Mouse (Mus musculus) embryonic facial prominence, embryonic 12.5 days (tissue): Measurements from ENCODE around the gene Ptprt. TPM values are rescaled to one million over a fixed set of nuclear protein-coding genes. Genes with fewer than 3 reads are reported as not detected.

ENCODE experiments used
- ATAC-seq: fragments of 200-750 bp; cut with Nextera tagmentation; 2 replicates; pipeline ENCODE4 v1.8.0; 2017; ENCODE audit not compliant: insufficient number of reproducible peaks, insufficient read depth, low FRiP score, low TSS enrichment
- H3K27ac ChIP-seq: fragments of 300-500 bp; sonication (generic); 2 replicates; pipeline ENCODE4 v1.5.1; 2016; ENCODE audit warnings: mild to moderate bottlenecking
- H3K27me3 ChIP-seq: fragments of 300-500 bp; sonication (generic); 2 replicates; pipeline ENCODE4 v1.6.1; 2016; ENCODE audit warnings: mild to moderate bottlenecking, moderate library complexity
- H3K36me3 ChIP-seq: fragments of 300-500 bp; sonication (generic); 2 replicates; pipeline ENCODE4 v1.6.1; 2016; ENCODE audit warnings: mild to moderate bottlenecking
- H3K4me1 ChIP-seq: fragments of 300-500 bp; sonication (generic); 2 replicates; pipeline ENCODE4 v1.6.1; 2016
- H3K4me2 ChIP-seq: fragments of 300-500 bp; sonication (generic); replicated peaks from 2 replicates; pipeline ENCODE4 v1.6.1; 2016; ENCODE audit warnings: mild to moderate bottlenecking, moderate library complexity
- H3K4me3 ChIP-seq: fragments of 300-500 bp; sonication (generic); 2 replicates; pipeline ENCODE4 v1.5.1; 2016; ENCODE audit warnings: mild to moderate bottlenecking
- H3K9ac ChIP-seq: fragments of 300-500 bp; sonication (generic); 2 replicates; pipeline ENCODE4 v1.6.1; 2016; ENCODE audit warnings: mild to moderate bottlenecking, moderate library complexity
- H3K9me3 ChIP-seq: fragments of 300-500 bp; sonication (generic); 2 replicates; pipeline ENCODE4 v1.6.1; 2016; ENCODE audit warnings: mild to moderate bottlenecking, moderate library complexity
- WGBS: fragments of 180-500 bp; shearing (Covaris S2); methylation state at CpG from one replicate; pipeline ENCODE4 v1.1.7; 2016; 5-methylcytosine and 5-hydroxymethylcytosine counted together
- polyA plus RNA-seq: library from polyadenylated mRNA; unstranded; fragments of >200 nt; fragmentation: Nextera tagmentation; extraction: Ambion mirVana; gene quantifications from 2 replicates; pipeline ENCODE4 v1.2.1, GENCODE M21; 2016

The Ptprt gene
- polyA plus RNA-seq, 1 experiment from 2014 or later: 1.3 TPM

DNA sequence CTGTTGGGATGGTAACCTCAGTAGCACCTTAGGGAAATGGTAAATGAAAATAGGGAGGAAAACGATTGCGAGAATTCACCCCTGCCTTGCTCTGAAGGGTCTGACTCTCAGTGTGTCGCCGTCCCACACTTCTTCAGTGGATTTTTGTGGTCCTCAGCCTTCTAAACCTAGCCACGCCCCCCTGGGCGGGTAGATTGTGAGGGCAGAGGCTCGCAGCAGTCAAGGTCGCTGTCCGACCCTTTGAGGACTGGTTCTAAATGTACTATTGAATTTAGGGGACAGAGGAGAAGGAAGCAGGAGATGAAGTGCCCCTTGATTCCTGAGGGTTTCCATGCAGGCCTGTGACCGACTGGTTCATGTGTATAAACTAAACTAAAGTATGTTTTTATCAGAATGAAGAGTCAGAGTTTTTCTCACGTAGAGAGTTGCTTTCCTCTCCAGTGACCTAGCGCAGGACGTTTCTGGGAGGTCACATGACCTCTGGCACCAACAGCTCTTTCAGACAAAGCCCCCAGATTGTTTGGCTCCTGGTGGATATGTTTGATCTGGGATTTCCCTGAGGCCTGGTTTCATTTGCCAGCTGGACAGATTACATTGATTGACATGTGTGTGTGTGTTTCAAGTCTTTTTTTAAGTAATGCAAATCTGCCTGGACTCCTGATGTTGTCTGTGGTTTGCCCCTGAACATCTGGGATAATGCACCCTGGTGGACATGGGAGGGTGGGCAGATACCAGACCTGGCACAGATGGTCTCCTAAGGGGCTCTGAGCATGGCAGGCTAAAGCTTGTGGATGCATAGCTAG lies 1161.6 kb downstream of the Ptprt start:
- H3K9ac ChIP-seq: no peak overlapping the region
- no peak for ATAC-seq
- H3K27ac ChIP-seq: no peak overlapping the region
- peak overlapping the region; percentile 30 for H3K4me3 ChIP-seq
- H3K9me3 ChIP-seq: no peaks in the 10 kb centered on the region
- 3% methylated on average over 13 of the region's 13 CpGs for WGBS
- H3K36me3 ChIP-seq: no peaks in the 10 kb centered on the region
- no peaks in the 10 kb centered on the region for H3K27me3 ChIP-seq
- H3K4me1 ChIP-seq: peaks cover 7% of the 10 kb centered on the region; the same call in 1 of the 2 replicates
- H3K4me2 ChIP-seq: peak overlapping the region; percentile 54

DNA sequence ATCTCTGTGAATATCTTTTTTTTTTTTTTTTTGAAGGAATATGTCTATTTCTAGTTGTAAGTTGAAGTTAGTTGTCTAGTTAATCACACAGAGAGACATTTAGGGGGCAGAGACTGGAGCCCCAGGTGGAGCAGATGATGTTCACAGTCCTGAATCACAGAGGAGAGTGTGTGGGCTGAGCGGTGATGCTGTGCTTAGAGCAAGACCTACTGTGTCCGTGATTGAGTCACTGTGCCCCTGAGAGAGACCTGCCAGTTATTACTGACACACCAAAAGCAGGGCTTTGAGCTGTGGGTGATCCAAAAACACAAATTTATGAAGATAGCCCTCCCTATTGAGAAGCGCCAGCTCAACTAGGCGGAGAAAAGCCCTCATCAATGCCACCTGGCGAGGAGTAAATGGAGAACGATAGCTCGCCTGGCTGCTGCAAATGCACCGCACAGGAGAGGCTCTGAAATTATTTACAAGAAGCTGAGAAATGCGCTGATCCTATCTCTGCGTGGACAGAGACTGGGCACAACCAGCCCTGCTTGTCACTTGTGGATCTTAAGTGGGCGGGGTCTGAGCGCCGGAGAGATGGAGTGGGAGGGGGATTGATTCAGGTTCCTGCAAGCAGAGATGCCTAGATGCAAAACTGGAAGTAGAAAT lies 1162.4 kb downstream of the Ptprt start:
- H3K9me3 ChIP-seq: no peaks in the 10 kb centered on the region
- WGBS: 19% methylated on average over 13 of the region's 13 CpGs
- H3K27me3 ChIP-seq: no peaks in the 10 kb centered on the region
- peaks cover 7% of the 10 kb centered on the region; the same call in 1 of the 2 replicates for H3K4me1 ChIP-seq
- H3K4me2 ChIP-seq: peak overlapping the region; percentile 54
- no peak for ATAC-seq
- no peaks in the 10 kb centered on the region for H3K36me3 ChIP-seq
- H3K27ac ChIP-seq: no peak overlapping the region
- H3K9ac ChIP-seq: no peak overlapping the region
- peak overlapping the region; percentile 30 for H3K4me3 ChIP-seq

DNA sequence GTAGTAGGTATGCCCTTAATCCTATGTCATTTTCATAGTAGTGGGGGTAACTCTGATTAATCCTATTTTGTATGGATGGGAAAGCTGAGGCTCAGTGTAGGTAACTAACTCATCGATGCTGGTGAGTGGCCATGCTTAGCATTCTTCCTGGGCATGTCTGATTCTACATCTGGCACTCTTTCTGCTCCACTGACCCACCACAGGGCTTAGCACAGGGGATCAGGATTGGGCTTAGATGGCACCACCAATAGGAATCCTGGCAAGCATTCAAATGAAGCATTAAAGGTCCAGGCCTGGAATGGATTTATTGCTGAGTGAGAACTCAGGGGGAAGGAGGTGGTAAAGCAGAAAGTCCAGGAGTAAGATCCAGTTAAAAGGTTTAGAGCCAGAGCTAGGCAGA lies 1179.2 kb downstream of the Ptprt start:
- Histone ChIP-seq H3K9me3 (no peaks in the 10 kb centered on the region), H3K27me3 (no peaks in the 10 kb centered on the region), H3K4me3 (no peak overlapping the region), H3K27ac (no peak overlapping the region), H3K4me1 (no peaks in the 10 kb centered on the region), H3K4me2 (no peak overlapping the region), H3K36me3 (no peaks in the 10 kb centered on the region), H3K9ac (no peak overlapping the region)
- 75% methylated on average over 1 of the region's 1 CpGs for whole genome bisulfite sequencing
- no peak for ATAC-seq

DNA sequence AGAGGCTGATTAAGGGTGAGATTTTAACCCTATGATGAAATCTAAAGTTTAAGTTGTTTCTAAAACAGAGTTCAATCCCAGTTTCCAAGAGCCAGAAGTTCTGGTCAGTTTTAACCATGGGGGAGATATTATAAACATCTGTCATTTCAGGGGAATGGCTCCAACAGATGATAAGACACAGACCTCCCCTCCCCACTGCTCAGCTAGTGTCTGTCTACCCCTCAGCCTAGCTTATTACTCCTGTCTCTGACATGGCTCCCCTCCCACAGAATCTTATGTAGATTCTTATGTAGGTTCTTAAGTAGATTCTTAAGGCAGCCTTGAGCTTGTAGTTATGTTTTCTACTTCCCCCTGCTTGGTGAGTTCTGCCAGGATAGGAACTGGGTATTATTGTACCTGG lies 1180.5 kb downstream of the Ptprt start:
- H3K4me2 ChIP-seq: no peak overlapping the region
- H3K27me3 ChIP-seq: no peaks in the 10 kb centered on the region
- no peaks in the 10 kb centered on the region for H3K4me1 ChIP-seq
- no peak overlapping the region for H3K4me3 ChIP-seq
- ATAC-seq: no peak
- no peaks in the 10 kb centered on the region for H3K36me3 ChIP-seq
- H3K27ac ChIP-seq: no peak overlapping the region
- H3K9ac ChIP-seq: no peak overlapping the region
- H3K9me3 ChIP-seq: no peaks in the 10 kb centered on the region
